Mouse (Mus musculus): ENCODE measurements at regions not wholly inside any gene's neighbourhood (a gene's known extent, or its start where the extent isn't known, plus 50 kb on each side); places are given as distances from the start of the nearest gene placed in this dataset.

GRCm38 (mm10) chr1:72036600-72036999 lies 175.5 kb downstream of the Mreg start:
- DNase-seq: no peak

- no peak for DNase-seq
Measured at GRCm38 (mm10) chr1:72036141-72036540, 176.0 kb downstream of the Mreg start.

GRCm38 (mm10) chr1:72033941-72034340 lies 178.2 kb downstream of the Mreg start:
- no peak for DNase-seq

- DNase-seq: no peak
Measured at GRCm38 (mm10) chr1:72032214-72032613, 179.9 kb downstream of the Mreg start.

- DNase-seq: no peak
Measured at GRCm38 (mm10) chr1:72030763-72031405, 181.2 kb downstream of the Mreg start.

GRCm38 (mm10) chr1:72029625-72030024 lies 182.5 kb downstream of the Mreg start:
- DNase-seq: no peak

GRCm38 (mm10) chr1:72026861-72027260 lies 185.2 kb downstream of the Mreg start:
- DNase-seq: no peak

GRCm38 (mm10) chr1:72022631-72023030 lies 189.5 kb downstream of the Mreg start:
- DNase-seq: no peak

GRCm38 (mm10) chr1:72018479-72019222 lies 193.5 kb downstream of the Mreg start:
- DNase-seq: no peak

- no peak for DNase-seq
Measured at GRCm38 (mm10) chr1:72017814-72018478, 194.2 kb downstream of the Mreg start.

- no peak for DNase-seq
Measured at GRCm38 (mm10) chr1:72015471-72015870, 196.6 kb downstream of the Mreg start.

- no peak for DNase-seq
Measured at GRCm38 (mm10) chr1:72014580-72014979, 197.5 kb downstream of the Mreg start.

GRCm38 (mm10) chr1:72013863-72014262 lies 198.2 kb downstream of the Mreg start:
- no peak for DNase-seq

GRCm38 (mm10) chr1:72012710-72013109 lies 199.4 kb downstream of the Mreg start:
- DNase-seq: no peak

GRCm38 (mm10) chr1:72009270-72009928 lies 202.7 kb downstream of the Mreg start:
- DNase-seq: no peak

GRCm38 (mm10) chr1:72006696-72007291 lies 205.3 kb downstream of the Mreg start:
- DNase-seq: no peak

GRCm38 (mm10) chr1:72005956-72006355 lies 206.2 kb downstream of the Mreg start:
- DNase-seq: no peak

GRCm38 (mm10) chr1:72005550-72005949 lies 206.6 kb downstream of the Mreg start:
- DNase-seq: no peak

GRCm38 (mm10) chr1:72003424-72004278 lies 208.5 kb downstream of the Mreg start:
- no peak for DNase-seq

- DNase-seq: no peak
Measured at GRCm38 (mm10) chr1:72002471-72003116, 209.5 kb downstream of the Mreg start.

GRCm38 (mm10) chr1:72000741-72001140 lies 211.4 kb downstream of the Mreg start:
- DNase-seq: no peak
